Mouse (Mus musculus): ENCODE measurements around the gene Duox2.
"Not testable (repeated sequence)": the region's sequence is repeated elsewhere in the genome, so short reads cannot be mapped to it uniquely, and the experiment has no call there.

Duox2 gene

GRCm38 (mm10) chr2:122298096-122298499 is at the start of gene Duox2:
Gene Duox2, minus strand, starts transcription at chr2:122298449.
- no peak for DNase-seq (ENCODE audit: low read depth, low spot score)

GRCm38 (mm10) chr2:122347257-122347656 is 49.0 kb upstream of the Duox2 start:
- no peak for DNase-seq (ENCODE audit: low read depth, low spot score)

GRCm38 (mm10) chr2:122346164-122346563 is 47.9 kb upstream of the Duox2 start:
- DNase-seq (ENCODE audit: low read depth, low spot score) = not testable (repeated sequence)

- no peak for DNase-seq (ENCODE audit: low read depth, low spot score)
These were observed 47.1 kb upstream of the Duox2 start for GRCm38 (mm10) chr2:122345106-122345893.

- no peak for DNase-seq (ENCODE audit: low read depth, low spot score)
These were observed 39.0 kb upstream of the Duox2 start for GRCm38 (mm10) chr2:122337291-122337690.

- no peak for DNase-seq (ENCODE audit: low read depth, low spot score)
These were observed 35.9 kb upstream of the Duox2 start for GRCm38 (mm10) chr2:122334170-122334569.

GRCm38 (mm10) chr2:122332222-122332621 is 34.0 kb upstream of the Duox2 start:
- DNase-seq (ENCODE audit: low read depth, low spot score) = no peak

GRCm38 (mm10) chr2:122330317-122330716 is 32.1 kb upstream of the Duox2 start:
- not testable (repeated sequence) for DNase-seq (ENCODE audit: low read depth, low spot score)

- no peak for DNase-seq (ENCODE audit: low read depth, low spot score)
These were observed 29.7 kb upstream of the Duox2 start for GRCm38 (mm10) chr2:122327986-122328385.

- DNase-seq (ENCODE audit: low read depth, low spot score) = no peak
These were observed 27.1 kb upstream of the Duox2 start for GRCm38 (mm10) chr2:122325361-122325760.

GRCm38 (mm10) chr2:122324586-122324985 is 26.3 kb upstream of the Duox2 start:
- no peak for DNase-seq (ENCODE audit: low read depth, low spot score)

GRCm38 (mm10) chr2:122323960-122324359 is 25.7 kb upstream of the Duox2 start:
- DNase-seq (ENCODE audit: low read depth, low spot score) = no peak

GRCm38 (mm10) chr2:122317384-122317783 is 19.1 kb upstream of the Duox2 start:
- no peak for DNase-seq (ENCODE audit: low read depth, low spot score)

GRCm38 (mm10) chr2:122315372-122315771 is 17.1 kb upstream of the Duox2 start, which contains the start of gene Duox1:
Gene Duox1, plus strand, starts transcription at chr2:122315672.
- DNase-seq (ENCODE audit: low read depth, low spot score) = no peak

- DNase-seq (ENCODE audit: low read depth, low spot score) = no peak
These were observed 15.3 kb upstream of the Duox2 start, which contains the start of gene Duoxa1 for GRCm38 (mm10) chr2:122313536-122313935. Gene Duoxa1, minus strand, starts transcription at chr2:122313730.

GRCm38 (mm10) chr2:122312722-122313417 is 14.6 kb upstream of the Duox2 start:
- DNase-seq (ENCODE audit: low read depth, low spot score) = peak; percentile 45

- no peak for DNase-seq (ENCODE audit: low read depth, low spot score)
These were observed 13.3 kb upstream of the Duox2 start for GRCm38 (mm10) chr2:122311561-122311960.

GRCm38 (mm10) chr2:122309647-122310046 is 11.4 kb upstream of the Duox2 start:
- no peak for DNase-seq (ENCODE audit: low read depth, low spot score)

- no peak for DNase-seq (ENCODE audit: low read depth, low spot score)
These were observed 7.9 kb upstream of the Duox2 start for GRCm38 (mm10) chr2:122306184-122306583.

- DNase-seq (ENCODE audit: low read depth, low spot score) = no peak
These were observed 7.0 kb upstream of the Duox2 start for GRCm38 (mm10) chr2:122305097-122305892.

- no peak for DNase-seq (ENCODE audit: low read depth, low spot score)
These were observed 6.3 kb upstream of the Duox2 start for GRCm38 (mm10) chr2:122304544-122304943.
